Mouse (Mus musculus) CH12.LX (cell line): ENCODE data around the gene Cox6b2. TPM values are rescaled to one million over a fixed set of nuclear protein-coding genes. Genes with fewer than 3 reads are reported as not detected.

ENCODE experiments used
- DNase-seq: peaks from one replicate; pipeline ENCODE4 v3.0.0-alpha.2; 2013; ENCODE audit errors: extremely low read depth
- H3K27ac ChIP-seq: 2 replicates; pipeline ENCODE4 v1.5.1; 2012; ENCODE audit warnings: low read depth, mild to moderate bottlenecking, control low read depth, moderate library complexity; ENCODE audit not compliant: insufficient read depth
- H3K27me3 ChIP-seq: replicated peaks from 2 replicates; pipeline ENCODE3; 2012; ENCODE audit warnings: inconsistent platforms
- H3K36me3 ChIP-seq, 2 experiments: replicated peaks in 1 of 2; 2 replicates each; pipeline versions ENCODE3 to v1.6.1; 2012; ENCODE audit warnings: inconsistent platforms in 1 of 2, low read length in 1 of 2, mild to moderate bottlenecking in 1 of 2, mixed read lengths in 1 of 2, moderate library complexity in 1 of 2; ENCODE audit not compliant: control insufficient read depth in 1 of 2, insufficient read depth in 1 of 2
- H3K4me1 ChIP-seq, 2 experiments: 2 replicates each; pipeline ENCODE4 v1.6.1; 2012; ENCODE audit warnings: inconsistent platforms in 1 of 2, moderate library complexity in 1 of 2; ENCODE audit not compliant: insufficient read depth in 2 of 2, control insufficient read depth in 1 of 2
- H3K4me2 ChIP-seq: 2 replicates; pipeline ENCODE4 v1.6.1; 2012; ENCODE audit warnings: low read depth, mild to moderate bottlenecking, control low read depth; ENCODE audit not compliant: poor library complexity, insufficient read depth, severe bottlenecking
- H3K4me3 ChIP-seq, 3 experiments: fragments of 150-350 bp in 1 of 3; sonication (generic) in 1 of 3; replicated peaks in 1 of 3; 2 replicates each; pipeline versions ENCODE3 to v1.5.1; 2011 to 2012; ENCODE audit warnings: low read depth in 2 of 3, low read length in 2 of 3, mild to moderate bottlenecking in 2 of 3, moderate library complexity in 2 of 3, control low read depth in 1 of 3, improper control_type of control experiment in 1 of 3, inconsistent platforms in 1 of 3, mixed read lengths in 1 of 3; ENCODE audit not compliant: poor library complexity in 1 of 3
- H3K79me2 ChIP-seq: replicated peaks from 2 replicates; pipeline ENCODE4 v1.6.1; 2012; ENCODE audit warnings: mild to moderate bottlenecking, moderate library complexity; ENCODE audit not compliant: control insufficient read depth, poor library complexity, insufficient read depth, severe bottlenecking; ENCODE audit errors: extremely low read depth
- H3K9ac ChIP-seq: 2 replicates; pipeline ENCODE4 v1.6.1; 2012; ENCODE audit warnings: low read depth, mild to moderate bottlenecking, control low read depth, moderate library complexity; ENCODE audit not compliant: insufficient read depth
- H3K9me3 ChIP-seq: replicated peaks from 2 replicates; pipeline ENCODE3; 2012; ENCODE audit warnings: low read length, inconsistent platforms, mixed read lengths
- BHLHE40 ChIP-seq: IDR thresholded peaks from 2 replicates; pipeline ENCODE4 v1.6.1; 2011; ENCODE audit warnings: mild to moderate bottlenecking, low read depth, low read length, improper control_type of control experiment
- CHD1 ChIP-seq: IDR thresholded peaks from 2 replicates; pipeline ENCODE4 v1.6.1; 2012; ENCODE audit warnings: low read depth, low read length, improper control_type of control experiment, inconsistent platforms
- CHD2 ChIP-seq: IDR thresholded peaks from 2 replicates; pipeline ENCODE4 v1.6.1; 2011; ENCODE audit warnings: low read length, improper control_type of control experiment
- CTCF ChIP-seq, 2 experiments: IDR thresholded peaks in 1 of 2; conservative IDR thresholded peaks in 1 of 2; 2 replicates each; pipeline ENCODE4 v1.5.1; 2011 to 2012; ENCODE audit warnings: low read depth in 2 of 2, low read length in 2 of 2, improper control_type of control experiment in 1 of 2, inconsistent platforms in 1 of 2, mild to moderate bottlenecking in 1 of 2, moderate library complexity in 1 of 2
- ELF1 ChIP-seq: IDR thresholded peaks from 2 replicates; pipeline ENCODE4 v1.6.1; 2014; ENCODE audit warnings: low read depth, mild to moderate bottlenecking, inconsistent platforms, low read length, improper control_type of control experiment
- EP300 ChIP-seq: IDR thresholded peaks from 2 replicates; pipeline ENCODE4 v1.6.1; 2011; ENCODE audit warnings: low read length, improper control_type of control experiment
- ETS1 ChIP-seq: conservative IDR thresholded peaks from 2 replicates; pipeline ENCODE4 v1.6.1; 2012; ENCODE audit warnings: low read depth, mild to moderate bottlenecking, inconsistent platforms, low read length, improper control_type of control experiment, moderate library complexity
- IRF4 ChIP-seq: IDR thresholded peaks from 2 replicates; pipeline ENCODE4 v1.6.1; 2014; ENCODE audit warnings: low read depth, mild to moderate bottlenecking, inconsistent platforms, low read length, improper control_type of control experiment
- JUN ChIP-seq: IDR thresholded peaks from 2 replicates; pipeline ENCODE4 v1.6.1; 2011; ENCODE audit warnings: low read depth, mild to moderate bottlenecking, low read length, improper control_type of control experiment, moderate library complexity; ENCODE audit not compliant: insufficient read depth
- KAT2A ChIP-seq: IDR thresholded peaks from 2 replicates; pipeline ENCODE4 v1.6.1; 2012; ENCODE audit warnings: low read length, improper control_type of control experiment, inconsistent platforms; ENCODE audit not compliant: insufficient replicate concordance
- MEF2A ChIP-seq: IDR thresholded peaks from 2 replicates; pipeline ENCODE4 v1.6.1; 2014; ENCODE audit warnings: low read depth, mild to moderate bottlenecking, inconsistent platforms, low read length, improper control_type of control experiment, borderline replicate concordance
- NRF1 ChIP-seq: IDR thresholded peaks from 2 replicates; pipeline ENCODE4 v1.6.1; 2014; ENCODE audit warnings: low read depth, mild to moderate bottlenecking, inconsistent platforms, low read length, improper control_type of control experiment, moderate library complexity
- RCOR1 ChIP-seq: conservative IDR thresholded peaks from 2 replicates; pipeline ENCODE4 v1.6.1; 2012; ENCODE audit warnings: low read depth, mild to moderate bottlenecking, inconsistent platforms, low read length, improper control_type of control experiment
- SIN3A ChIP-seq: IDR thresholded peaks from 2 replicates; pipeline ENCODE4 v1.6.1; 2012; ENCODE audit warnings: low read length, improper control_type of control experiment, inconsistent platforms
- SMC3 ChIP-seq: IDR thresholded peaks from 2 replicates; pipeline ENCODE4 v1.6.1; 2011; ENCODE audit warnings: low read depth, low read length, improper control_type of control experiment
- TBP ChIP-seq: conservative IDR thresholded peaks from 2 replicates; pipeline ENCODE4 v1.6.1; 2011; ENCODE audit warnings: low read depth, low read length, improper control_type of control experiment
- UBTF ChIP-seq: IDR thresholded peaks from 2 replicates; pipeline ENCODE4 v1.6.1; 2012; ENCODE audit warnings: low read depth, mild to moderate bottlenecking, inconsistent platforms, low read length, improper control_type of control experiment, moderate library complexity
- ZKSCAN1 ChIP-seq: IDR thresholded peaks from 2 replicates; pipeline ENCODE4 v1.6.1; 2012; ENCODE audit warnings: low read depth, inconsistent platforms, low read length, improper control_type of control experiment, borderline replicate concordance
- ZNF384 ChIP-seq: IDR thresholded peaks from 2 replicates; pipeline ENCODE4 v1.6.1; 2012; ENCODE audit warnings: low read depth, low read length, improper control_type of control experiment, inconsistent platforms
- dilution Hi-C: fragments of 300-500 bp; cut with MboI; formaldehyde crosslinking; loops from 2 replicates; pipeline ENCODE4 v1.14.3; 2020; ENCODE audit warnings: low sequenced_read_pairs; ENCODE audit not compliant: extremely low pct_unique_long_range_greater_than_20kb, extremely low pct_ligation_motif_present
- in situ Hi-C: fragments of 300-500 bp; cut with MboI; formaldehyde crosslinking; loops from 3 replicates; pipeline ENCODE4 v1.14.3; 2019; ENCODE audit warnings: low sequenced_read_pairs, low pct_ligation_motif_present, low pct_unique_long_range_greater_than_20kb, mixed read lengths
- polyA plus RNA-seq: library from polyadenylated mRNA; unstranded; fragments of >175 nt; gene quantifications from 2 replicates; pipeline ENCODE4 v1.2.1, GENCODE M21; 2012; ENCODE audit warnings: low read depth; ENCODE audit not compliant: insufficient read length
- total RNA-seq, 2 experiments: library from RNA; depleted of rRNA; stranded (reverse); fragments of 300-350 nt in 1 of 2; fragments of >200 nt in 1 of 2; gene quantifications; 2 replicates each; pipeline ENCODE4 v1.2.3; 2012 to 2014

The Cox6b2 gene
- total and polyA plus RNA-seq, 3 experiments = not detected

DNA sequence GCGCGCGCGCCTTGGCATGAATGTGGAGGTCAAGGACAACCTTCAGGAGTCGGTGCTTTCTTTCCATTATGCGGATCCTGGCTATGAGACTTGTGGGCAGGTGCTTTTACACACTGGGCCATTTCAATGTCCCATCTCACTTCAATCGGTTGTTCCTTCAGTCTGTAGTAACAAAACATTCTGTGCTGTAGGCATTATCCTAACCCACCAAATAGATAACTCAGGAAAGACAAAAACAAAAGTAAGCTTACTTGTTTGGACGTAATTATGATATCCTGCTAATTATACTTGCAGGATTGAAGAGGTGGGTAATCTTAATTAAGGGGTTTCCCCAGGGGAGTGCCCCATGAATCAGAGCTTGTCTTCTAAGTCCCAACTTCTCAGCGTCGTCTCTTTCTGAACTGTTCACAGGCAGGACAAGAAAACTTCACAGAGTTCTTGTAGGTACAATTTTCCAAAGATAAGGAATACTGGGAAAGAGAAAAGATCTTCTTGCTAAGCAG is 13.8 kb downstream of the Cox6b2 start:
- H3K36me3 ChIP-seq = peaks cover 14 to 25% of the 10 kb centered on the region in 2 experiments
- peaks cover 5 to 24% of the 10 kb centered on the region in 2 experiments; a peak in 3 of 4 replicates for H3K4me1 ChIP-seq
- H3K27me3 ChIP-seq = no peaks in the 10 kb centered on the region
- peak overlapping the region; percentile 46 to 55 (median 47) for H3K4me3 ChIP-seq
- H3K9me3 ChIP-seq = no peaks in the 10 kb centered on the region
- H3K79me2 ChIP-seq = no peaks in the 10 kb centered on the region
- in situ Hi-C loops (no loop called here), dilution Hi-C loops (no loop called here)
- no peak for DNase-seq
- peak overlapping the region; percentile 71 for H3K27ac ChIP-seq
- peak overlapping the region; percentile 73 for H3K9ac ChIP-seq
- peak overlapping the region; percentile 63 for H3K4me2 ChIP-seq
- TF ChIP-seq TBP (0 out of 2 replicates have a peak, but pooled peaks have one; percentile 29), NRF1 (peak; percentile 71; the same call in 1 of the 2 replicates), RCOR1 (0 out of 2 replicates have a peak, but pooled peaks have one; percentile 50), ETS1 (0 out of 2 replicates have a peak, but pooled peaks have one; percentile 22), KAT2A (no peak), EP300 (peak; percentile 53)

DNA sequence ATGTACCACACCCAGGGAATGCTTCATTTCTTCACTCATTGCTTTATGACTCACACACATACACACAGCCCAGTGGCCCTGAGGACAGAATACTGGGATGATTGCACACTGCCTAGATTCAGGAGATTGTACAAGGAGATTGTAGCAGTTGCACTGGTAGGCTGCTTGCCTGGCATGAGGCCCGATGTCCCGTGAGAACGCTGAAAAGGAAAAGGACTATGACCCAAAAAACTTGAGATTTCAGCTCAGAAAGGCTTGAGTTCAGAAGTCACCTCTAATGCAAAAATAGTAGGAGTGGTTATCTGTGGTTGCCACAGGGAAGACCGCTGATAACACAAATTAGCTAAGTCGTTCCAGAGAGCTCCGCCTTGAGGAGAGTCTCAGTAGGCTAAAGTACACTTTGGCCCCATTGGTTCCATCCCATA is 19.9 kb downstream of the Cox6b2 start:
- H3K9ac ChIP-seq = no peak overlapping the region
- H3K27ac ChIP-seq = no peak overlapping the region
- dilution Hi-C loops (no loop called here), in situ Hi-C loops (no loop called here)
- H3K4me3 ChIP-seq = no peak overlapping the region
- no peaks in the 10 kb centered on the region for H3K36me3 ChIP-seq
- no peak overlapping the region for H3K4me2 ChIP-seq
- no peaks in the 10 kb centered on the region for H3K27me3 ChIP-seq
- no peak for TF ChIP-seq CTCF (conservative IDR thresholded peaks at IDR 0.05 in 1 of 2, IDR thresholded peaks at IDR 0.05 in 1 of 2; ENCODE audit: low read depth in 2 of 2, low read length in 2 of 2)
- TF ChIP-seq JUN = no peak
- TF ChIP-seq BHLHE40 = no peak
- no peaks in the 10 kb centered on the region for H3K9me3 ChIP-seq
- DNase-seq = no peak
- peaks cover 0 to 5% of the 10 kb centered on the region in 2 experiments; a peak in 3 of 4 replicates for H3K4me1 ChIP-seq
- H3K79me2 ChIP-seq = no peaks in the 10 kb centered on the region

DNA sequence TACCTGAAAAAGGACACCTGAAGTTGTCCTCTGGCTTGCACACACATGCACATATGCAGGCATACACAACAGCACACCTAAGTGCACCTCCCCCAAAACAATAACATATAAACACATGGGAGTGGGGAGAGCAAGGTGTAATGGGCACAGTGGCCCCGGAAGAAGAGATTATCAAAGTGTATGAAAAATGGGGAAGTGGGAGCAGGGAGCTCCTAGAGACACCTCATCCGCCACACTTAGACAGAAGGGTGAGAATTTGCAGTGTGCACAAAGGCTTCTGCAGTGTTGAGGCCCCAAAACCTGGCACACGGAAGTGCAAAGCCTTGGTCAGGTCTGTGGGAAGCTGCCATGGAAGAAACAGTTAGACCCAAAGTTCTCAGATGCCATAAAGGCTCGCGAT is 21.8 kb downstream of the Cox6b2 start:
- no peak for DNase-seq
- no peak overlapping the region for H3K9ac ChIP-seq
- no peak for TF ChIP-seq ZNF384
- TF ChIP-seq SIN3A = no peak
- no peak for TF ChIP-seq CHD1
- TF ChIP-seq ELF1 = no peak
- TF ChIP-seq SMC3 = no peak
- no peak for TF ChIP-seq IRF4
- TF ChIP-seq CHD2 = no peak
- no peak for TF ChIP-seq UBTF
- no peak for TF ChIP-seq ZKSCAN1
- no peak for TF ChIP-seq MEF2A
- TF ChIP-seq KAT2A = no peak
- H3K9me3 ChIP-seq = no peaks in the 10 kb centered on the region
- no peaks in the 10 kb centered on the region for H3K36me3 ChIP-seq
- no peaks in the 10 kb centered on the region for H3K27me3 ChIP-seq
- H3K4me3 ChIP-seq = no peak overlapping the region
- in situ Hi-C loops (no loop called here), dilution Hi-C loops (no loop called here)
- H3K4me2 ChIP-seq = no peak overlapping the region
- no peaks in the 10 kb centered on the region for H3K79me2 ChIP-seq
- H3K27ac ChIP-seq = no peak overlapping the region
- peaks cover 0 to 5% of the 10 kb centered on the region in 2 experiments; a peak in 3 of 4 replicates for H3K4me1 ChIP-seq
